Mouse (Mus musculus) cerebellum, adult 11 months (tissue): ENCODE measurements around the gene Cstf3.

Experiments
- DNase-seq: peaks from one replicate; pipeline ENCODE4 v3.0.0; 2022

Cstf3 gene

DNA sequence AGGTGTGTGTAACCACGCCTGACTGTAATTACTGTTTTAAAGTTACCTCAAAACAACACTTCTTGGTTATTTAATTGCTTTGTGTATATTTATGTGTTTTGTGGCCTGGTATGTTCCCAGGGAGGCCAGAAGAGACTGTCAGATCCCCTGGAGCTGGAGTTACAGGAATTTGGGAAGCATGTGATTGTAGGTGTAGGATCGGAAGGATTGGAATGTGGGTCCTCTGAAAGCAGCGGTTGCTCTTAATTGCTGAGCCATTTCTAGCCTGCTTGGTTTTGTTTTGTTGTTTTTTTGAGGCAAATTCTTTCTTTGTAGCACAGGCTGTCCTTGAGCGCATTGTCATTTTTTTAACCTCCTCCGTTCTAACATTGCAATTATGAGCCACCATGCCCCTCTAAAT is 14.4 kb downstream of the Cstf3 start:
- no peak for DNase-seq

DNA sequence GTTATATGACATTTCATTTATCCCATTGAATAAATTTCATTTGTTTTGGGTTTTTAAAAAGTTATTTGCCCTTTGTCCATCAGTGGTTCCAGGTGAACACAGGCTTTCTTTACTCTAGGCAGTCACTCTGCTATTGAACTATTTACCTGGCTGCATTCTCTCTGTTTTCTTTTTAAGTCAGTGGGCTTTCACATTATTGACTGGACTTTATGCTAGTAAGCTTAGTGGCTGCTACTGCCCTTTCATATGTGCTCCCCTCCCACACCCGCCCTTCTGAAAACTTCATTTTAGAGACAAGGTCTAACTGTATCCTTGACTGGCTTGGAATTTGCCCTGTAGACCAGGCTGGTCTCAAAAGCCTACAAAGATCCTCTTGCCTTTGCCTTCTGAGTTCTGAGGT is 15.2 kb downstream of the Cstf3 start:
- DNase-seq, result no peak

DNA sequence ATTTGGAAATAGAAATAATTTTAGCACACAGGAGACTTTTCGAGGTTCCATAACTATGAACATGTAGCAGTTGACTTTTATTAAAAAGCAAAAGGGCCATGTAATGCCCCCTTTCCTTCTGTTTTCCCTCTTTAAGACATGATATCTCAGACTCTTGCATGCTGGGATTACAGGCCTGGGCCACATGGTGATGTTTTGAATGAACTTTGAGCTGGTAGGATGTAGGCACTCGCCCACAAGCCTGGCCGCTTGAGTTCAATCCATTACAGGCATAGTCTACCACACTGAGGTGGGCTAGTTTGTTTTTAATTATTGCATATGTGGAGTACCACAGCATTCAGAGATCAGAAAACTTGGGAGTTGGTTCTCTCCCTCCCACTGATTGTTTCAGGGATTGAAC is 24.5 kb downstream of the Cstf3 start:
- DNase-seq, result no peak

DNA sequence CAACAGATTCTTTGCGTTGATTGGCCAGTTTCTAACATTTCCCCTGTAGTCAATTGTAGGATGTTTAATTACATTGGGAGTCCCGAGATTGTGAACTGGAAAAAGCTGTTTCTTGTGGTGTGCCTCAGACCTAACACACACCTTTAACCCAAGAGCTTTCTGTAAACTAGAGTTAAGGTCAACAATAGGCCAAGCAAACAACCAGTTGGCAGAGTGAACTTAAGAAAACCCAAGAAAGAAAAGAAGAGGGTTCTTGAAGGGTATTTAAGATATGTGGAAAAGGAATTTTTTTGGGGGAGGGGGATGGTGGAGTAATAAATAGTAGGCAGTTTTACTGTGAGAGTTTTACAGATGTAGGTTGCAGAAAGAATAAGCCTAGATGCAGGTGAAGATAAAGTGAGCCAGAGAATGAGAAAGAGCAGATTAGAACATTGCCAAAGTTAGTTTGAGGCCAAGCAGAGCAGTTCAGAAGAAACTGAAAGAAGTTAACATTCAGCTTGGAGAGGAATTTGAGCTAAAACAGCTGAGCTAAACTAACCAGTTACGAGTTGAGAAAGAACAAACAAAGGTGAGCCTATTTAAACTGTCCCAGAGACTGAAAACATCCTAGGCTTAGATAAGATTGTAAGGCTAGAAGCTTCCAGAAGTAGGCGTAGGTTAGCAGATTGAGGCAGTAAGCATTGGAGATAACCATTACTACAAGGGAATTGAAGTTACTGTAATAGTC is 25.8 kb downstream of the Cstf3 start:
- DNase-seq, result no peak

DNA sequence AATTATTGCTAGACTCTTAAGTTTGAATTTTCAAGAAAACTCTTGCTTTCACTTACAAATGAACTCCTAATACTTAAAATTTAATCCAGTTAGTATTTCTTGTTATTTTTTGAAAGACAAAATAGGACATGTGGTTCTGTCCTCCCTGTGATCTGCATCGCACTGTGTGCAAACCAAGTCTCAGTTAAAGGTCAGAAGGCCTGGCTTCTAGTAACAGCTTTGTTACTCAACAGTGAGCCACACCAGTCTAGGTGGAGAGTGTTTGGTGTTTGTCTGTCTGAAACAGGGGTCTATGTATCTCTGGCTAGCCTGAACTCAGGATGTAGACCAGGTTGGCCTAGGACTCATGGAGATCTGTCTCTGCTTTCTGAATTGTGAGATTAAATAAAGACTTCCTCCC is 68.3 kb downstream of the Cstf3 start:
- no peak for DNase-seq

DNA sequence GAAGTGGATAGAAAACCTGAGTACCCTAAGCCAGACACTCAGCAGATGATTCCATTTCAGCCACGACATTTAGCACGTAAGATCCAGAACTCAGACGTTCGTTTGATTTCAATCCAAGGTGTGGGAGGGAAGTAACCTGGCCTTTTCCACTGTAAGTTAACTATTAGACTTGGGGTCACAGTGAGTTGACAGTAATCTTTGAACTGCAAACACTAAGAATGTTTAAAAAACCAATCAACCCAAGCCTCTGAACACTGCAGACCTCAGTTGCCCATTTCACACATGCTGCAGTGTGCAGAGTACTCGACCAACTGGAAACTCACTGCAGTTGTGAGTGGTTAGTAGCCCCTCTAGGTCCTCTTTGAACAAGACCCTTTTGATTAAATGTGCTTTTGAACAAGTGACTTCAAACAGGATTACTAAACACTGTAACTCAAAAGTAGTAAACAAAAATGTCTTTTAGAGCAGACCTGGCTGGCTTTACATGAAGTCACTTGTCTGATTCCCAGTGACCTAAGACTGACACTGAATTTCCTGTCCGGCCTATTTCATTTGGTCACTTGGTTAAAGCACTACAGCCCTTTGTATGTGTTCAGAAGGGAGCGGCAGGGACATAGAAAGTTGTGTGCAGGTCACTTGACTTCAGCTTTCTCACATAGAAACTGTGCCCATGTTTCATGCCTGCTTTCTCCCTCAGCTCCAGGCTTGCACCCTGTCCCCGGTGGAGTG is 73.2 kb downstream of the Cstf3 start:
- DNase-seq, result no peak

DNA sequence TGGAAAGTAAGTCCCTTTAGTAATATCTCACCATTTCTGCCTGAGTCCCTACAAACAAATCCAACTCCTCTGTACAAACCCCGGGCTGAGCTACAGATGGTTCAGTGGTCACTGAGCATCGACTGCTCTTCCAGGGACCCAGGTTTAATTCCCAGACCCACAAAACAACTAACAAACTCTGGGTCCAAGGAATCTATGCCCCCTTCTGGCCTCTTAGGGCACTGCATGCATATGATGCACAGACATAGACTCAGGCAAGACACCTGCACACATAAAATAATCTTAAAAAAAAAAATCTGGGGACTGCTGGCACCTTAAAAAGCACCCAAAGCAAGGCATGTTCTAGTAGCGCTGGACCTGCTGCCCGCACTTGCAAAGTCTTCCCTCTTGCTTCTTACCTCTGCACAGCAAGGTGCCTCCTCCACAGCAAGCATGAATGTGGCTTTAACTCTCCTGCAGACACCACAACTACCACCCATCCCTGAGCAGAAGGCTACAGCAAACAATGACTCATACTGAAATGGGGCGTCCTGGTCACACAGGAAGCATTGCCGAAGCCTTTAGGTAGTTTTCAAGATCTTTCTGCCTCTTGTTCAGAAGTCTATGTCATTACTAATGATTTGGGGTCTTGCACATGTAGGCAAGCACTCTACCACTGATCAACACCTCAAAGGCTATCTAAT is 78.9 kb downstream of the Cstf3 start:
- DNase-seq, result no peak

DNA sequence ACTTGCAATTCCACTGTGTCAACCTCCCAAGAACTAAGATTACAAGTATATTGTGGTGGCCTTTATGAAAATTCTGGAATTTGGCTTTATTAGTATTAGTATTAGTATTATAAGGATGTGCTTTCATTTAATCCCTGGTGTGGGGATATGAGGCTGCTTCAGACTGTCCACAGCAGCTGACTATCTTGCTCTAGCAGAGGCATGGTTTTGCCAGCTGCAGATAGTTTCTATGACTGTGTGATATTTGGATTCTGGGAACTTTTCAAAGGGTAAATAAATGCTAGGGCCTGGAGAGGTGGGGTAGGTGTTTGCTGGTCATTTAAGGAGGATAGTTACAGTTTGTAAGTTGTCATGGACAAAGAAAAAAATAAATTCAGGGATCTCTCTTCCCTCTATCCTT is 81.4 kb downstream of the Cstf3 start:
- no peak for DNase-seq

DNA sequence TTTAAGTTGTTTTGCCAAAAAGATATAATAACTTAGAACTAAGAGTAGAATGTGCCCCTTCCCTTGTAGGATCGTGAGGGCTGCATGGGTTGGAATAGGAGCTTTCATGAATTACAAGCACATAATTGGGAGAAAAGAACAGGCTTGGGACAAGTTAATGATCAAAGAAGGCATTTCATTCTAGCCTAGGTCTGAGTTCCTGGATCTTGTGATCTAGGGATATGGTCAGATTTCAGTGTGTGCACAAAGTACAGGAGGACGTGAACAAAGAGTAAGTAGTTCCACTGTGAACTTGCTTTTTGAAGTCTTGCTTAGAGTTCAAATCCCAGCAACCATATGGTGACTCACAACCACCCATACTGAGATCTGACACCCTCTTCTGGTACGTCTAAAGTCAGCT is 87.0 kb downstream of the Cstf3 start:
- no peak for DNase-seq

DNA sequence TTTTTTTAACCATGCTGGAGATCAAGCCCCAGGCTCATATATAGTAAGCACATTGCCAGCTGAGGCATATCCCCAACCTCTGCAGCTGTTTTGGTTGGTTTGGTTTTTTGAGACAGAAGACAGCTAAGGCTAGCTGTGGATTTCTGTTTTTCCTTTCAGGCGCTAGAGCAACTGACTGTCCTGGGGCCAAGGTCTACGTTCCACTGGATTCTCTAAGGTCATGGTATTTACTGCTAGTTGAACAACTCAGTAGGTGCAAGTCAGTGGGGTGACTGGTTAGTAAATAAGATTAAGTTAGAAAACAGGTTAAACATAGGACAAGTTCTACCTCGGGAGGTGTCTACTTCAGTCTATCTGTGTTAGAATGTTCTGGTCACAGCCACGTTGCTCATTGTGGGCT is 94.4 kb downstream of the Cstf3 start:
- DNase-seq, result no peak

DNA sequence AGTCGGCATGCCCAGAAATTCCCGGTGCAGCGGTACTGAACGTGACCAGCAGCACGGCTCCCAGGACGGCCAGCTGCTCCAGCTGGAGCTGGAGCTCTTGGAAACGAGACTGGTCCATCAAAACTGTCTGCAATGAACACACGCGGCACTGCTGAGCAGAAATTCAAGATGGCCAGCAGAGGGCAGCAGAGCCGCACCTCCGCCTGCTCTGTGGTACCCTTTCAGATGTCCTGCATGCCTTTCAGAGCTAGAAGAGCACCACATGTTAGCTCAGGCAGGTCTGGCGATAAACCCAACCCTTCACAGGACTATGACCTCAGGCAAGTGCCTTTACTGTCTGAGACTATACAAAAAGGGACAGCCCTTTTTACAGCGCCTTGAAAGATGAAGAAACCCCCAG is 95.1 kb downstream of the Cstf3 start:
- DNase-seq, result peak; percentile 74

DNA sequence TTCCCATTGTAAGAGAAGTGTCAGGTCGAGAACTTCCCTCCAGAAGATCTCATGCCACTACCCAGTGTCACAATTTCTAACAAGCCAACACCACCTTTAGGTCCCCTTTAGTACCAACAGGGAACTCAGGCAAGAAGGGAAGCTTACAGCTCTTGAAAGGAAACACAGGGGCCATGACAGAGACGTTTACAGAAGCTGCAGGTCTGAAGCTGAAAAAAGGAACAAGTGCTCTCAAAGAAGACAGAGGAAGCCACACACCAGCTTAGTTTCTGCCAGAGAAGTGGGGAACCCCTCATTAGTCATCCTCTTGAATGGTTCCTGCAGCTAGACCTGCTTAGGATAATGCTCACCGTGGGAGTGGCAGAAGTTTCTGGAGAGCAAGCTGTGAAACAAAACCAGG is 96.9 kb downstream of the Cstf3 start:
- DNase-seq, result no peak

DNA sequence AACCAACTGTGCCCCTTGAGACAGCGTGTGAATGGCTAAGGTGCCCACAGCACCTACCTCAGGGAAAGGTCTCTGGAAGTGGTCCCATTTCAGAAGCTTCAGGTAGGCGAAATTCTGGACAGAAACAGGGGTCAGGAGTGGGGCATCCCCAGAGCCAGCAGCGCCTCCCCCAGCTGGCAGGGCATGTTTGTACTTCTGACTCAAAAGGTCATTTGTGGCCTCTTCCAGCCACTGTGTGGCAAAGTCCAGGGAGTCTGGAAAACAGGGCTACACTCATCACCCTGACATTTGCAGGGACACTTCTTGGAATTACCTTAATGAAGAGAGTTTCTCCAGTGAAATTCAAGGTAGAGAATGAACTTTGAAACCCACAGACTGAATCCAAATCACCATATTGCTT is 98.0 kb downstream of the Cstf3 start:
- DNase-seq, result no peak

DNA sequence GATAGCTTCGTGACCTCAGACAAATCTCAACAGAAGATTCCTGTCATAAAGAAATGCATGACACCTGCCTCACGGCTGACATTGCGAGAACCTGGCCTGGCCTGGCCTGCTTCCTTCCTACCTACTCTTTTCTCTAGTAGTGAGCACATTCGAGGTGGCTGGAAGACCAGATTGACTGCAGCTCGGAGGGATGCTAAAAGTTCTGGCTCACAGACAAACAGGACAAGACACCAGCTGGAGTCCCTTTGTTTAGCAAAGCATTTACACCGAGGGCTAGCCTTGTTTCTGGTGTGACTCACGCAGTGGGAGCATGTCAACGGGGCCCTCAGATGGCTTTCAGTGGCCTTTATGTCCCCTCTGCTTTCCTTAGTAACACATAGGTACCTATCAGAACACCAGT is 98.4 kb downstream of the Cstf3 start:
- peak; percentile 35 for DNase-seq

DNA sequence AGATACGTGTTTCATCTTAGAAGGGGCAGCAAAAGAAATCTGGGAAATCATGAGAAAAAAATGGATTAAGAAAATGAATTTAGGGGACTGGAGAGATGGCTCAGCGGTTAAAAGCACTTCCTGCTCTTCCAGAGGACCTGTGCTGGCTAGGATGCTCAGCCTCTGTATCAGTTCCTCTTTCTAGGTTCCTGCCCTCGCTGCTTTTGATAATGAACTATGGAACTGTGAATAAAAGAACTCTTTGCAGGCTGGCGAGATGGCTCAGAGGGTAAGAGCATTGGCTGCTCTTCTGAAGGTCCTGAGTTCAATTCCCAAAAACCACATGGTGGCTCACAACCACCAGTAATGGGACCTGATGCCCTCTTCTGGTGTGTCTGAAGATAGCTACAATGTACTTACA is 100.4 kb downstream of the Cstf3 start:
- no peak for DNase-seq

DNA sequence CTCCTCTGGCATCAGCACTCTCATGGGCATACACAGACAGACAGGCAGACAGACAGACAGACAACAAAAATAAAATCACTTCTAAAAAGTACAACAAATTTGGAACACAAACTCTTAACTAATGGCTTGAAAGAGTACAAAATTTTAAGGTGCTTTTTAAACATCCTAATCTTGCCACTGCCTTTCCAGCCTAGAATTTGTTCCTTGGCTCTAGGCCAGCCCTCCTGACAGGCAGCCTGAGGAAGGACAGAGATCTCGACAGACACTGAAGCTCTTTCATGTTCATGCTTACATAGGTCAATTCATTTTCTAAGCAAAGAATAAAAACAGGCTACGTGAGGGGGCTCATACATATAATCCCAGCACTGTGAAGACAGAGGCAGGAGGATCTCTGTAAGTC is 102.2 kb downstream of the Cstf3 start:
- no peak for DNase-seq

DNA sequence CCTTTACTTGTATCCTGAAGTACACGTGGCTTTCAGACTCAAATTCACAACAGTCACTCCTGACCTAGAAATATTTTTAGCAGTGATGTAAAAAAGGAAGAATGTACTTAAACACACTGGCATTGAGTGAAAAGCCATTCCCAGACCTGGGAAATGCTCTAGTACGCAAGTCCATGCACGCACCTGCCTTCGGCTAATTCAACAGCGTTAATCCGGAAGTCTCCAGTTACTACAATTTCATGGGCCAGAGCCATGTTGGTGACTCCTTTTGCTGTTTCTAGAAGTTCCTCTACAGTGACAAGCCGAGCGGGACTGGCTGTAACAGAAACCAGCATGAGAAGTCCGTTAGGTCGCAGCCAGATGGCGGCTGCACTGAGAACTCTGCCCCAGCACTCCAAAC is 109.3 kb downstream of the Cstf3 start:
- DNase-seq, result no peak

DNA sequence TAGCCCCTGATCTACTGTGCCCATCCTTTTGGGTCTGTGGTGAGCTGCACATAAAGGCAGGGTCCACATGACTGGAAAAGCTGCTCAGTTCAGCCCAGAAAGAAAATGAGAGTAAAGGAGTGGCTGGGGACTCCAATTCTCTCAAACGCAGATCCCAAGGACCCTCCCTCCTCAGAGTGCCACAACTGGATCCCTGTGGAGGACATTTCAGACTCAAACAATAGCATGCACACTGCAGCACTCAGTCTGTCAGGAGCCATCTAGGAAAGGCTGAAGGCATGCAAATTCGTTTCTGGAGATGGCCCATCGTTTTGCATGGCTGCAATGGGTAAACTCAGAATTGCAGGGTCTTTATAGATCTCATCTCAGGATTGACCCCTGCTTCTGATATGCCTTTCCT is 112.8 kb downstream of the Cstf3 start:
- DNase-seq, result no peak

DNA sequence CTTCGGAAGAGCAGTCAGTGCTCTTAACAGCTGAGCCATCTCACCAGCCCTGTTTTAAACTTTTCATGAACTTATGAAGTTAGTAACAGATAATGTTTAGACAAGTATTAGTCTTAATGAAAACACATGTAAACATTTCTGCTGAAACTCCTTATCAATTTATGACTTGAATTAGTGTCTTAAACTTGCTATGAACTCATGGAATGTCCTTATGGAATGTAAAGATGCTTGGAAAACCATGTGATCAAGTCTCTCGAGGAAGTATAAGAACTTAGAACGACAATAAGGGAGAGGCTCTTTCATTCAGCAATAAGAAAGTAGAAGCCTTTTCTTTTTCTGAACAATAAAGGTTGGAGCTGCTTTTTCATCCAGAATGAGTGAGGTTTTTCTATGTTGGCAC is 114.0 kb downstream of the Cstf3 start:
- no peak for DNase-seq

DNA sequence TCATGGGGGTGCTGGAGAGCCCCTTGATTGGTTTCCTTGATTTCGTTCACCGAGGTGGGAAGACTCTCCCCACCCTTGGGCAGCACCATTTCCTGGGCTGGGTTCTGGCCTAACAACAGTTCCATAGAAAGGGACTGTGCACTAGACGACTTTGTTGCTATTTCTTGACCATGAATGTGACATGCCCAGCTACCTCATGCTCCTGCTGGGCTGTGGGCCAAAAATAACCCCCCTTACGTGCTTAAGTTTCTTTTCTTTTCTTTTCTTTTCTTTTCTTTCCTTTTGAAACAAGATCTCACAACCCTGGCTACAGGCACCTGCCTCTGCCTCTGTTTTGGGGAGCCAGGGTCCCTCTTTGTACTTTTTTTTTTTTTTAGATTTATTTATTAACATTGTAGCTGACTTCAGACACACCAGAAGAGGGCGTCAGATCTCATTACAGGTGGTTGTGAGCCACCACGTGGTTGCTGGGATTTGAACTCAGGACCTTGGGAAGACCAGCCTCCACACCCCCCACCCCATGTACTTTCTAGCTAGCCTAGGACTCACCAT is 119.5 kb downstream of the Cstf3 start:
- DNase-seq, result no peak

DNA sequence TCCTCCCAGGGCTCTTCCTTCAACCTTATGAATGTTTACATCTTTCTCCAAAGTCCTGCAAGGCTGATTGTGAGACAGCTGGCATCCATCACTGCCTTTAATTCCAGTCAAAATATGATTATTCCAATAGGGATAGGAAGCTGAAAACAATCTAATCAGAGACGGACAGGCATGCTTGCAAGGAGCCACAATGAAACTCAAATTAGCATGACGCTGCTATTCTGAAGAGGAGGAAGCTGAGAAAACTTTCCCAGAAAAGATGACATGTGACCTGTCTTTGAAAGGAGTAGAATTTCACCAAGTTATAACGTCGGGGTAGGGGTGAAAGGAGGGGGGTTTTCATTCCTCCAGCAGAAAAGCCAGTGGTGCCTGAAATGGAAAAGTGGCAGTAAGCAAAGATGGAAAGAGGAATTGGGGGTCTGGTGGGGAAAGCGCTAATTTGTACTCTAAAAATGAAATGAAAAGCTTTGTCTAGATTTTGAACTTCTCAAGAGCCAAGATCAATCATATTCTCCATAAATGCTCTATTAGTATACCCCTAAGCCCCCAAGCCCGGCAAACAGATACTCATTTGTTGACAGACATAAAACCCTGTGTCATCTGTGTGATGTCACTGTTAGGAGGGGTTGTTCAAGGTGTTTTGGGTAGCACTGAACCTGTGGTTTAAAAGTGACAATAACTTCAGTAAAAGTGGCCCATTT is 120.5 kb downstream of the Cstf3 start:
- no peak for DNase-seq

DNA sequence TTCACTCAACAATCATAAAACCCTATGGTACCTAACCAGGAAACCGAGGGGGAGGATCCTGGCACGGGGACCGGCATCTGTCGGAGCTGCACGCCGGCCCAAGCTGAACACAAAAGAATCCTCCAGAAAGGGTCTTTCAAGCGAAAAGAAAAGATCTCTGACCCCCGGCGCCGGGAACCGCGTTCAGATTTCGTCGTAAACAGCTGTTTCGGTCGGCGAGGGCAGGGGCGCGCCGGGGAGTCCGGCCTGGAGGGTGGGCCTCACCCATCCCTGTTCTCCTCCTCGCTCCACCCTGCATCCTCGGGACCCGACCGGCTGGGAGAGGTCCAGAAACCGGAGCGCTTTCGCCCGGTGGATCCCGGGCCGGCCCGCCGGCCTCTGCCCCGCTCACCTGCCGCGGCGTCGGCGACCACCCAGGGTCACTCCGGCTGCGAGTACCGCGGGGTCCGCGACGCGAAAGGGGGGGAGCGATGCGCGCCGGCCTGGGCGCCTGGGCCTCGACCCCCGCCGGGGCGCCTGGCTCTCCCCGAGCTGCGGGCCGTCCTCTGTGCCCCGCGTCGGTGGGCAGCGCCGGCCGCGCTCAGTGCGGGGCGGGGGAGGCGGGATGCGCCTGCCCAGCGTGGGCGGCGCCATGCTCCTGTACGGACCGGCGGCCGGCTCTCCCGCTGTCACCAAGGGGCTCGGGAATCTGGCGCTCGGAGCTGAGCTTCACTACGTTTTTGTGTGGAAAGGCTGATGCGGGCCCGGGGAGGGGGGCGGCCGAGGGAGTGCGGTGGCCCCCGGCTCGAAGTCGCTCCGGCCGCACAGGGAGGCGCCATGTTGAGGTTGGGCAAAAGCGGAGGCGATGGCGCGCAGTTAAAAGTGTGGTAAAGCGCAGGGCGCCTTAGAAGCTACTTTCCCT is 121.5 kb downstream of the Cstf3 start, which contains the start of gene Tcp11l1:
TSS of gene Tcp11l1 (minus strand) at position 585 of the 901 bp plus-strand sequence.
- DNase-seq, result peak; percentile 66
